Mouse (Mus musculus) kidney, embryonic 16.5 days (tissue): ENCODE results near the gene Zfp36. TPM values are rescaled to one million over a fixed set of nuclear protein-coding genes. Genes with fewer than 3 reads are reported as not detected.
A peak's percentile ranks its signal among the peaks of the same experiment; 100 is the strongest.

Experiments used
- ATAC-seq: fragments of 200-750 bp; cut with Nextera tagmentation; 2 replicates; pipeline ENCODE4 v1.8.0; 2017; ENCODE audit warnings: moderate TSS enrichment; ENCODE audit not compliant: low FRiP score, low TSS enrichment
- H3K27ac ChIP-seq: fragments of 300-500 bp; sonication (generic); 2 replicates; pipeline ENCODE4 v1.5.1; 2014; ENCODE audit warnings: low read length
- H3K27me3 ChIP-seq: fragments of 300-500 bp; sonication (generic); 2 replicates; pipeline ENCODE4 v1.6.1; 2014; ENCODE audit warnings: low read length, control low read depth, mixed read lengths; ENCODE audit not compliant: insufficient read depth
- H3K36me3 ChIP-seq: fragments of 300-500 bp; sonication (generic); 2 replicates; pipeline ENCODE4 v1.6.1; 2014; ENCODE audit warnings: low read length, control low read depth, mixed read lengths; ENCODE audit not compliant: insufficient read depth
- H3K4me1 ChIP-seq: fragments of 300-500 bp; sonication (generic); 2 replicates; pipeline ENCODE4 v1.6.1; 2014; ENCODE audit warnings: low read length, control low read depth, mixed read lengths; ENCODE audit not compliant: insufficient read depth
- H3K4me2 ChIP-seq: fragments of 300-500 bp; sonication (generic); replicated peaks from 2 replicates; pipeline ENCODE4 v1.6.1; 2014; ENCODE audit warnings: low read depth, low read length
- H3K4me3 ChIP-seq: fragments of 300-500 bp; sonication (generic); 2 replicates; pipeline ENCODE4 v1.5.1; 2014; ENCODE audit warnings: mild to moderate bottlenecking, low read length
- H3K9ac ChIP-seq: fragments of 300-500 bp; sonication (generic); replicated peaks from 2 replicates; pipeline ENCODE4 v1.6.1; 2014; ENCODE audit warnings: low read length
- H3K9me3 ChIP-seq: fragments of 300-500 bp; sonication (generic); 2 replicates; pipeline ENCODE4 v1.6.1; 2016; ENCODE audit warnings: low read length, control low read depth
- WGBS: fragments of 180-500 bp; shearing (Covaris S2); extraction: QIAGEN DNeasy Blood & Tissue Kit; methylation state at CpG from one replicate; pipeline ENCODE4 v1.1.7; 2014; 5-methylcytosine and 5-hydroxymethylcytosine counted together
- polyA plus RNA-seq: library from polyadenylated mRNA; unstranded; fragments of >200 nt; fragmentation: Nextera tagmentation; extraction: Ambion mirVana; gene quantifications from 2 replicates; pipeline ENCODE4 v1.2.1, GENCODE M21; 2015

The Zfp36 gene
- polyA plus RNA-seq = 16.1 and 18.4 TPM in 2 replicates

GRCm38 (mm10) chr7:28380237-28381016, at the start of gene Zfp36:
Gene Zfp36 (minus strand): TSS chr7:28380253.
- Histone ChIP-seq H3K36me3 (peaks cover 10% of the 10 kb centered on the region; the same call in 1 of the 2 replicates), H3K4me1 (peaks cover 62% of the 10 kb centered on the region), H3K4me2 (peak within 1 kb of the TSS; percentile 81), H3K27me3 (no peaks in the 10 kb centered on the region), H3K4me3 (peak within 1 kb of the TSS; percentile 80), H3K9me3 (no peaks in the 10 kb centered on the region), H3K27ac (peak within 1 kb of the TSS; percentile 100), H3K9ac (peak within 1 kb of the TSS; percentile 84)
- no peak for ATAC-seq
- 51% methylated on average over 17 of the region's 17 CpGs for WGBS

- H3K4me3 ChIP-seq = no peak overlapping the region
- ATAC-seq = no peak
Measured at GRCm38 (mm10) chr7:28427738-28428137, 47.7 kb upstream of the Zfp36 start.

GRCm38 (mm10) chr7:28423018-28423417, 43.0 kb upstream of the Zfp36 start:
- Histone ChIP-seq H3K27ac (no peak overlapping the region), H3K27me3 (no peaks in the 10 kb centered on the region), H3K4me2 (no peak overlapping the region), H3K4me3 (no peak overlapping the region), H3K4me1 (no peaks in the 10 kb centered on the region), H3K9ac (no peak overlapping the region), H3K9me3 (no peaks in the 10 kb centered on the region), H3K36me3 (peaks cover 46% of the 10 kb centered on the region)
- 95% methylated on average over 1 of the region's 1 CpGs for WGBS
- ATAC-seq = no peak

More at GRCm38 (mm10) chr7:28427738-28428137, 47.7 kb upstream of the Zfp36 start:
- H3K9ac ChIP-seq = no peak overlapping the region
- H3K4me2 ChIP-seq = no peak overlapping the region
- H3K36me3 ChIP-seq = peaks cover 10% of the 10 kb centered on the region
- H3K9me3 ChIP-seq = no peaks in the 10 kb centered on the region
- no peaks in the 10 kb centered on the region; the same call in 1 of the 2 replicates for H3K4me1 ChIP-seq
- no peaks in the 10 kb centered on the region for H3K27me3 ChIP-seq
- H3K27ac ChIP-seq = no peak overlapping the region

GRCm38 (mm10) chr7:28419416-28419815, 39.4 kb upstream of the Zfp36 start:
- Histone ChIP-seq H3K9me3 (no peaks in the 10 kb centered on the region), H3K27ac (no peak overlapping the region), H3K4me1 (no peaks in the 10 kb centered on the region), H3K9ac (no peak overlapping the region), H3K4me2 (no peak overlapping the region), H3K4me3 (no peak overlapping the region), H3K27me3 (no peaks in the 10 kb centered on the region), H3K36me3 (peaks cover 59% of the 10 kb centered on the region)
- WGBS = 96% methylated on average over 2 of the region's 2 CpGs
- no peak for ATAC-seq

DNA sequence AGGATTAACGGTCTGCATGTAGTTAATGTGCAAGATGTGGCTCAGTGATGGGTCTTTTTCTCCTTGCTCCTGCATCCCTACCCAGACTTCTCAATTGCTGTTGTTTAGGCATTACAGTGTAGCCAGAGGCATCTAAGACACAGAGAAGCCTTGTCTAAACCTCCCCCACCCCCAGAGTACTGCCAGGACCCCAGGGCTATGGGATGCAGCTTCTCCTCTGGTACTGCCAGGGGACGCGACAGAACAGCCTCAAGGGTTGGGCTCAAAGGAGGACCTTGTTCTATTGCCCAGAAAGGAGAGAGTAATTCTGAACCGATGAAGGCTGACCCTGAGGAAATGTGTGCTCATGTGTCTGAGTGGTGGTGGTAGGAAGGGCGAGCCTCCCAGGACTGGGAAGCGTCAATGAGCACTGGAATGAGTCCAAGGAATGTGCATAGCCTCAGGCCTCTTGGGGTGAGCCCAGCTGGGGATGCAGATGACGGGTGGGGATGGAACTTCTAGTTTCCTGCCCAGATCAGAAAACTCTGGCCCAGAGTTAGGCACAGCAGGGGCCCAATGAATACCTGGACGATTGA, 38.1 kb upstream of the Zfp36 start:
- no peak overlapping the region for H3K4me2 ChIP-seq
- no peaks in the 10 kb centered on the region for H3K4me1 ChIP-seq
- H3K27me3 ChIP-seq = no peaks in the 10 kb centered on the region
- no peak overlapping the region for H3K27ac ChIP-seq
- no peaks in the 10 kb centered on the region for H3K9me3 ChIP-seq
- H3K9ac ChIP-seq = no peak overlapping the region
- 73% methylated on average over 8 of the region's 8 CpGs for WGBS
- H3K36me3 ChIP-seq = peaks cover 64% of the 10 kb centered on the region
- H3K4me3 ChIP-seq = no peak overlapping the region
- 0 out of 2 replicates have a peak, but pooled peaks have one; percentile 31 for ATAC-seq

- no peak overlapping the region for H3K27ac ChIP-seq
- ATAC-seq = no peak
- no peaks in the 10 kb centered on the region for H3K9me3 ChIP-seq
- no peak overlapping the region for H3K4me3 ChIP-seq
- H3K27me3 ChIP-seq = no peaks in the 10 kb centered on the region
- no peak overlapping the region for H3K4me2 ChIP-seq
- H3K4me1 ChIP-seq = no peaks in the 10 kb centered on the region
- no peak overlapping the region for H3K9ac ChIP-seq
- H3K36me3 ChIP-seq = peaks cover 62% of the 10 kb centered on the region
Measured at GRCm38 (mm10) chr7:28417368-28417767, 37.3 kb upstream of the Zfp36 start.

GRCm38 (mm10) chr7:28412826-28413225, 32.8 kb upstream of the Zfp36 start:
- Histone ChIP-seq H3K4me1 (no peaks in the 10 kb centered on the region), H3K9ac (no peak overlapping the region), H3K4me3 (no peak overlapping the region), H3K27me3 (no peaks in the 10 kb centered on the region), H3K36me3 (peaks cover 34% of the 10 kb centered on the region), H3K27ac (no peak overlapping the region), H3K4me2 (no peak overlapping the region), H3K9me3 (no peaks in the 10 kb centered on the region)
- no peak for ATAC-seq
- WGBS = 93% methylated on average over 4 of the region's 4 CpGs

DNA sequence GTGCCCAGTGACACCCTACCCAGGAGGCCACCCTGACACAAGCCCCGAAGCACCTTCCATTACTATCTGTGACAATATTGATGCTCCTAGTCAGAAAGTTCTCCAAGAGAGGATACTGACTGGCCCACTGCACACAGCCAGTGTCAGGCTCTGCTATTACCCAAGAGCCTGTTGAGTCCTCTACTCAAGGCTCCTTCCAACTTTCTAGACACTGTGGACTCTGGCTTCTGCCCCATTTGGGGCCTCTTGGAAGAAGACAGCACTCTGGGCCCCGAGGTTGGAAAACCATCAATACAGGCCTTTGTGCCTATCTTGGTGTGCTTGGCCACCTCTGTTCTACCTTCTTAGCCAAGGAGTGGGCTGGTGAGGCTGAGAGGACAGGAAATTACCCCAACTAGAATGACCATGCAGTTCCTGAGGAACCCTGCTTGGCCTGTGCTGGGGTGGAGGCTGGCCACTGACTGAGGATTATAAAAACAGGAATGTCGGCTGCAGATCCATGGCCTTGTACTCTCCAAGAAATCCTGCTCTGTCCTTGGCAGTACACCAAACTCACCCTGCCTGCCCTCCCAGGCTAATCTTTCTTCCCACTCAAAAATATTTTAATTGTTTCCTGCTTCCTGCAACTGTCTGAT, 30.9 kb upstream of the Zfp36 start:
- Histone ChIP-seq H3K36me3 (peaks cover 39% of the 10 kb centered on the region), H3K9ac (no peak overlapping the region), H3K4me1 (no peaks in the 10 kb centered on the region), H3K27me3 (no peaks in the 10 kb centered on the region), H3K4me2 (no peak overlapping the region), H3K27ac (peak overlapping the region; percentile 39; the same call in 1 of the 2 replicates), H3K9me3 (no peaks in the 10 kb centered on the region), H3K4me3 (no peak overlapping the region)
- ATAC-seq = peak; percentile 57; the same call in 1 of the 2 replicates
- WGBS = 81% methylated on average over 3 of the region's 3 CpGs

DNA sequence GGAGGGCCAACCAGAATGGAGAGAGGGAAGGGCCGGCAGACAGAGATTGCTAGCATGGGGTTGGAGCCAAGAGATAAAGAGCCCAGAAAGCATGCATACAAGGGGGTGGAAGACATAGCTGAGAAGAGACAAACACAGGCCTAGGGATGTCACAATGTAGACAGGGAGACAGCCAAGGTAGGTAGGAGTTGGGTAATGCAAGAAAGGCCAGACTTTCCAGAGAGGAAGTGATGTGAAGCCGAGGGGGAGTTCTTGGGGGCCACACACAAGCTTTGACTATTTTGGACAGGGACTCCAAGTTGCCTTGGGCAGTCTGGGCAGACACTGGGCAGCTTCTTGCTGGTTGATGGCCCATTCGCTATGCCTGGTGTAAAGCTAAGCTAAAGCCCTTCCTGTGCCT, 21.9 kb upstream of the Zfp36 start:
- H3K9me3 ChIP-seq = no peaks in the 10 kb centered on the region
- no peaks in the 10 kb centered on the region for H3K4me1 ChIP-seq
- no peak overlapping the region for H3K4me3 ChIP-seq
- ATAC-seq = no peak
- H3K27ac ChIP-seq = no peak overlapping the region
- H3K4me2 ChIP-seq = no peak overlapping the region
- no peaks in the 10 kb centered on the region for H3K27me3 ChIP-seq
- WGBS = 73% methylated on average over 3 of the region's 3 CpGs
- peaks cover 88% of the 10 kb centered on the region for H3K36me3 ChIP-seq
- no peak overlapping the region for H3K9ac ChIP-seq

GRCm38 (mm10) chr7:28401030-28401429, 21.0 kb upstream of the Zfp36 start:
- Histone ChIP-seq H3K4me2 (no peak overlapping the region), H3K4me1 (no peaks in the 10 kb centered on the region), H3K4me3 (no peak overlapping the region), H3K27me3 (no peaks in the 10 kb centered on the region), H3K27ac (no peak overlapping the region), H3K36me3 (peaks cover 88% of the 10 kb centered on the region), H3K9ac (no peak overlapping the region), H3K9me3 (no peaks in the 10 kb centered on the region)
- ATAC-seq = no peak
- WGBS = 100% methylated on average over 1 of the region's 1 CpGs
